Mouse (Mus musculus) heart, adult 2 months (tissue): ENCODE data around the gene Inhbe.
"Not testable (repeated sequence)": the region's sequence is repeated elsewhere in the genome, so short reads cannot be mapped to it uniquely, and the experiment has no call there.

Source experiments
- CTCF ChIP-seq: fragments of 200-600 bp; IDR thresholded peaks from 2 replicates; pipeline ENCODE4 v1.8.1; 2022; ENCODE audit warnings: antibody characterized with exemption, mild to moderate bottlenecking, moderate library complexity
- POLR2A ChIP-seq: fragments of 200-500 bp; IDR thresholded peaks from 2 replicates; pipeline ENCODE4 v1.6.1; 2011; ENCODE audit warnings: mild to moderate bottlenecking, low read depth, low read length, control low read depth; ENCODE audit not compliant: insufficient read depth

- TF ChIP-seq CTCF, POLR2A: not testable (repeated sequence)
Measured at GRCm38 (mm10) chr10:127314950-127315349, 39.3 kb downstream of the Inhbe start.
